Mouse (Mus musculus): ENCODE data around the gene Cldn18. TPM values are rescaled to one million over a fixed set of nuclear protein-coding genes. Genes with fewer than 3 reads are reported as not detected.

Cldn18 gene
- polyA plus RNA-seq (2017; shearing (Covaris generic)) = not detected

GRCm38 (mm10) chr9:99717134-99717533, at the start of gene Cldn18:
Gene Cldn18, minus strand, starts transcription at chr9:99717267.

Other genes starting within 250 kb of the Cldn18 start
- gene Armc8, start 148.4 kb downstream of the Cldn18 start, polyA plus RNA-seq (2017; shearing (Covaris generic)) = 32.3 TPM
- 26.4 TPM for gene Dbr1, start 141.5 kb downstream of the Cldn18 start, polyA plus RNA-seq (2017; shearing (Covaris generic))
- not detected for gene A4gnt, start 104.8 kb downstream of the Cldn18 start, polyA plus RNA-seq (2017; shearing (Covaris generic))
- not detected for gene Dzip1l, start 87.8 kb downstream of the Cldn18 start, polyA plus RNA-seq (2017; shearing (Covaris generic))
- gene Sox14, start 158.9 kb upstream of the Cldn18 start, polyA plus RNA-seq (2017; shearing (Covaris generic)) = not detected

Data from activated CD4-positive, CD25-positive, alpha-beta regulatory T cell, adult 9 weeks (primary cell).